Mouse (Mus musculus) heart, postnatal 25 days (tissue): ENCODE results near the gene Nfe2l1. TPM values are rescaled to one million over a fixed set of nuclear protein-coding genes. Genes with fewer than 3 reads are reported as not detected.

Source experiments
- microRNA-seq: library from miRNA; unstranded; fragments of <30 nt; microRNA quantifications from one replicate; pipeline ENCODE4 v1.2.0, GENCODE M21; 2022
- total RNA-seq, 2 experiments: library from RNA; stranded (reverse); gene quantifications; 2 replicates each; pipeline ENCODE4 v1.2.3; 2021

Nfe2l1 gene
- total RNA-seq, 2 experiments from 2014 or later = 346 to 370 TPM

Small RNAs within 50 kb of the gene (microRNA-seq; reads per million reads assigned to microRNA genes)
- 295 reads per million, percentile 69 among the genes with 10 or more reads in this experiment for gene Mir152

Other genes with a start within 250 kb of the Nfe2l1 start
- 10 to 100 TPM; 12.1 to 13.4 TPM for gene Snx11, start 52.4 kb downstream of the Nfe2l1 start, total RNA-seq
- gene Cbx1, start 40.8 kb downstream of the Nfe2l1 start, total RNA-seq = 10 to 100 TPM; 36.6 to 39.0 TPM
- 10 to 100 TPM; 33.4 to 37.5 TPM for gene Copz2, start 19.9 kb upstream of the Nfe2l1 start, total RNA-seq
- gene Cdk5rap3, start 86.5 kb upstream of the Nfe2l1 start, total RNA-seq = 10 to 100 TPM; 21.6 to 23.2 TPM
- gene Prr15l, start 98.1 kb upstream of the Nfe2l1 start, total RNA-seq = 1 to 10 TPM; 1.7 to 2.3 TPM
- 10 to 100 TPM; 11.3 to 12.9 TPM for gene Pnpo, start 114.0 kb upstream of the Nfe2l1 start, total RNA-seq
- 10 to 100 TPM in 1 of 2 experiments, 1 to 10 TPM in 1; 9.8 to 11.6 TPM for gene Sp2, start 153.0 kb upstream of the Nfe2l1 start, total RNA-seq
- under 1 TPM; 0.11 to 0.29 TPM for gene Sp6, start 183.4 kb upstream of the Nfe2l1 start, total RNA-seq
- 10 to 100 TPM; 11.9 to 13.2 TPM for gene Scrn2, start 200.0 kb upstream of the Nfe2l1 start, total RNA-seq
- under 1 TPM in 1 of 2 experiments, not detected in 1; 0.50 TPM for gene Lrrc46, start 211.4 kb upstream of the Nfe2l1 start, total RNA-seq
- gene Mrpl10, start 211.6 kb upstream of the Nfe2l1 start, total RNA-seq = 10 to 100 TPM; 81.0 to 85.2 TPM
- 1 to 10 TPM; 5.1 to 5.5 TPM for gene Osbpl7, start 220.7 kb upstream of the Nfe2l1 start, total RNA-seq